12 mouse cellular contexts compared by ENCODE assay signal in the genomic region with DNA sequence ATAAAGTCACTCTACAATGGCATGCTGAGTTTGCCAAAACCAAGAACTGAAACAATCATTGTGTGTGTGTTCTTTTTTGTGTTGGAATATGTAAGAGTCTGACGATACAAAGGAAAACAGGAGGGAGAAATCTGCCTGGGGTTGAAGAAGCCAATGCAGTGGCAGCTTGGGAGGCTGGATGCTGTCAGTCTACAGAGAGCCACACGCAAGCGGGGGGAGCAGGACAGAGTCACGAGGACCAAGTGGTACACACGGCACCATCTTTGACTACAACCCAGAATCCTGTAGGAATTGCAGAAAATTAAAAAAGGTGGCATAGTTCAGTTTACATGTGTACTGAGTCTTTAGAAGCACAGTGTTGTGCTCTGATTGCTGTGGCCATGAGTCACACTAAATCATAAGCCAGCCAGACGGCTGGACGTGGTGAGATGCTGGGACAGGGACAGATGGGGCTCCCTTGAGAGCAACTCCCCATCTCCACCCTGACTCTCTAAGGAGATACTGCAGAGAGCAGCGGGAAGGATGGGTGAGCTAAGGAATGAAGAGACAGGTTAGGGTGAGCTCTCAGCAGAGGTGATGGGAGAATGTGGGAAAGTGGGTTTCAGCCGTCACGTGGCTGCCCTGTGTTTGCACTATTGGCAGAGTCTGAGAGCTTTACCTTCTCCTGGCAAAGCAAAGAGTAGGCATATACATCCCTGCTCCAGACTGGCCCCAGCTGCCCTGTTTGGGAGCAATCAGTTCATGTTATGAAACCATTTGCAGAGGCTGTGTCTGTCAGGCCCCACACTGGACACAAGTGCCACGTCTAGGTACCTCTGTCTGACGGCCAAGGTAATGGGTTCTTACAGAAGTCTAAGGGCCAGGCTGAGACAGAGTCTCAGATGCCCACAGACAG.
A peak's percentile ranks its signal among the peaks of the same experiment; 100 is the strongest.
DNase-seq lines count a peak whose midpoint lies in the region; ATAC-seq and TF ChIP-seq lines count a peak whose summit lies in the region.
"Had no signal": no experiment of that assay in that cellular context is flagged by ENCODE, and none has a peak within 500 bp of the region (broad histone marks: within the 10 kb centered on the region; RNA-seq: fewer than 3 reads in every experiment).

No protein-coding gene starts in this region.

- peak; percentile 56 for ATAC-seq in frontal cortex, adult (ENCODE audit: low TSS enrichment)
- ATAC-seq in intestine, embryonic 15.5 days = no peak
- ATAC-seq in stomach, embryonic 16.5 days (ENCODE audit: insufficient read depth, low FRiP score) = no peak

- H3K9ac ChIP-seq in intestine, embryonic 15.5 days = no peak overlapping the region
- 0 out of 2 replicates have a peak overlapping the region, but pooled peaks have one; percentile 2 for H3K9ac ChIP-seq in stomach, embryonic 16.5 days (ENCODE audit: low read length)
- H3K9ac ChIP-seq: embryonic facial prominence, embryonic 12.5 days; liver, embryonic 13.5 days; midbrain, embryonic 12.5 days had no signal

- H3K27me3 ChIP-seq in intestine, embryonic 15.5 days (replicated peaks) = no peaks in the 10 kb centered on the region
- H3K27me3 ChIP-seq in stomach, embryonic 16.5 days (ENCODE audit: control insufficient read depth, insufficient read depth, low read length) = no peaks in the 10 kb centered on the region
- H3K27me3 ChIP-seq: CH12.LX; embryonic facial prominence, embryonic 12.5 days; liver, embryonic 13.5 days; midbrain, embryonic 12.5 days had no signal

- peak overlapping the region; percentile 48; the same call in 1 of the 2 replicates for H3K4me2 ChIP-seq in intestine, embryonic 15.5 days (replicated peaks)
- H3K4me2 ChIP-seq in stomach, embryonic 16.5 days (ENCODE audit: low read depth, low read length) = peak overlapping the region; percentile 46; the same call in 1 of the 2 replicates
- H3K4me2 ChIP-seq: liver, embryonic 13.5 days; midbrain, embryonic 12.5 days had no signal

- H3K36me3 ChIP-seq in intestine, embryonic 15.5 days = no peaks in the 10 kb centered on the region
- no peaks in the 10 kb centered on the region for H3K36me3 ChIP-seq in stomach, embryonic 16.5 days (ENCODE audit: control insufficient read depth, insufficient read depth, low read length)
- H3K36me3 ChIP-seq: embryonic facial prominence, embryonic 12.5 days; liver, embryonic 13.5 days; midbrain, embryonic 12.5 days had no signal

- H3K27ac ChIP-seq in layer of hippocampus, adult 2 months = peak overlapping the region; percentile 73
- H3K27ac ChIP-seq in intestine, embryonic 15.5 days = peak overlapping the region; percentile 27; the same call in 1 of the 2 replicates
- peak overlapping the region; percentile 67 for H3K27ac ChIP-seq in stomach, embryonic 16.5 days (ENCODE audit: low read length)
- H3K27ac ChIP-seq: embryonic facial prominence, embryonic 12.5 days; liver, embryonic 13.5 days had no signal

- no peaks in the 10 kb centered on the region for H3K9me3 ChIP-seq in intestine, embryonic 15.5 days
- H3K9me3 ChIP-seq in stomach, embryonic 16.5 days (replicated peaks; ENCODE audit: control insufficient read depth, low read length) = no peaks in the 10 kb centered on the region
- H3K9me3 ChIP-seq: embryonic facial prominence, embryonic 12.5 days; liver, embryonic 13.5 days; midbrain, embryonic 12.5 days had no signal

- WGBS in intestine, embryonic 15.5 days = 63% methylated on average over 12 of the region's 12 CpGs
- WGBS in stomach, embryonic 16.5 days = 67% methylated on average over 12 of the region's 12 CpGs

- H3K4me3 ChIP-seq in layer of hippocampus, adult 2 months = peak overlapping the region; percentile 20; the same call in 1 of the 2 replicates
- H3K4me3 ChIP-seq in intestine, embryonic 15.5 days (replicated peaks) = no peak overlapping the region
- no peak overlapping the region; the same call in 1 of the 2 replicates for H3K4me3 ChIP-seq in stomach, embryonic 16.5 days (replicated peaks; ENCODE audit: low read length)
- H3K4me3 ChIP-seq: embryonic facial prominence, embryonic 12.5 days; liver, embryonic 13.5 days; midbrain, embryonic 12.5 days had no signal

- no peak for DNase-seq in frontal cortex, postnatal 14 days (ENCODE audit: low spot score in 2 of 2)
- no peak for DNase-seq in layer of hippocampus, adult 2 months (ENCODE audit: low spot score in 2 of 2)
- DNase-seq in layer of hippocampus, adult 18-20 months (ENCODE audit: low spot score in 2 of 2) = no peak
- DNase-seq in B cell, adult 2 months = no peak
- no peak for DNase-seq in cerebellum, postnatal 25 days
- DNase-seq: liver, embryonic 13.5 days had no signal

- H3K4me1 ChIP-seq in intestine, embryonic 15.5 days (replicated peaks) = peaks cover 25% of the 10 kb centered on the region
- peaks cover 29% of the 10 kb centered on the region for H3K4me1 ChIP-seq in stomach, embryonic 16.5 days (ENCODE audit: control insufficient read depth, insufficient read depth, low read length)

- TF ChIP-seq CTCF in layer of hippocampus, adult 2 months (conservative IDR thresholded peaks at IDR 0.05) = no peak
